Mouse (Mus musculus): ENCODE data around the gene Thrsp. TPM values are rescaled to one million over a fixed set of nuclear protein-coding genes. Genes with fewer than 3 reads are reported as not detected.

Gene Thrsp
- polyA plus RNA-seq, 1 experiment from 2014 or later: 2.4 TPM

- Histone ChIP-seq H3K9me3 (ENCODE audit: low read length) (no peaks in the 10 kb centered on the region), H3K9ac (replicated peaks; ENCODE audit: low read depth) (no peak overlapping the region), H3K27ac (ENCODE audit: low read length) (no peak overlapping the region), H3K4me2 (replicated peaks; ENCODE audit: low read depth, low read length) (no peak overlapping the region), H3K36me3 (ENCODE audit: insufficient read depth, low read length) (no peaks in the 10 kb centered on the region), H3K4me3 (ENCODE audit: low read depth, low read length) (no peak overlapping the region), H3K4me1 (ENCODE audit: insufficient read depth, low read depth, low read length) (no peaks in the 10 kb centered on the region), H3K27me3 (replicated peaks; ENCODE audit: insufficient read depth, low read length) (no peaks in the 10 kb centered on the region)
- ATAC-seq: no peak
- DNase-seq (ENCODE audit: low spot score): no peak
- TF ChIP-seq EP300 (IDR thresholded peaks at IDR 0.05) (no peak), CTCF (IDR thresholded peaks at IDR 0.05) (no peak)
- 75% methylated on average over 2 of the region's 2 CpGs for WGBS
Observed at GRCm38 (mm10) chr7:97394375-97394774, 23.2 kb downstream of the Thrsp start.

GRCm38 (mm10) chr7:97392079-97392445, 25.5 kb downstream of the Thrsp start:
- WGBS: 38% methylated on average over 6 of the region's 6 CpGs
- H3K4me2 ChIP-seq (replicated peaks; ENCODE audit: low read depth, low read length): no peak overlapping the region
- peak overlapping the region; percentile 52 for H3K27ac ChIP-seq (ENCODE audit: low read length)
- no peaks in the 10 kb centered on the region for H3K4me1 ChIP-seq (ENCODE audit: insufficient read depth, low read depth, low read length)
- no peaks in the 10 kb centered on the region for H3K36me3 ChIP-seq (ENCODE audit: insufficient read depth, low read length)
- peak; percentile 76 for ATAC-seq
- DNase-seq (ENCODE audit: low spot score): peak; percentile 79
- H3K9me3 ChIP-seq (ENCODE audit: low read length): no peaks in the 10 kb centered on the region
- TF ChIP-seq EP300 (IDR thresholded peaks at IDR 0.05) (peak; percentile 98), CTCF (IDR thresholded peaks at IDR 0.05) (no peak)
- no peak overlapping the region for H3K9ac ChIP-seq (replicated peaks; ENCODE audit: low read depth)
- H3K27me3 ChIP-seq (replicated peaks; ENCODE audit: insufficient read depth, low read length): no peaks in the 10 kb centered on the region
- no peak overlapping the region for H3K4me3 ChIP-seq (ENCODE audit: low read depth, low read length)

GRCm38 (mm10) chr7:97391293-97392078, 26.0 kb downstream of the Thrsp start:
- Histone ChIP-seq H3K27me3 (replicated peaks; ENCODE audit: insufficient read depth, low read length) (no peaks in the 10 kb centered on the region), H3K4me2 (replicated peaks; ENCODE audit: low read depth, low read length) (no peak overlapping the region), H3K9ac (replicated peaks; ENCODE audit: low read depth) (no peak overlapping the region), H3K36me3 (ENCODE audit: insufficient read depth, low read length) (no peaks in the 10 kb centered on the region), H3K4me3 (ENCODE audit: low read depth, low read length) (no peak overlapping the region), H3K9me3 (ENCODE audit: low read length) (no peaks in the 10 kb centered on the region), H3K27ac (ENCODE audit: low read length) (peak overlapping the region; percentile 52), H3K4me1 (ENCODE audit: insufficient read depth, low read depth, low read length) (no peaks in the 10 kb centered on the region)
- peak; percentile 93 for ATAC-seq
- WGBS: 43% methylated on average over 13 of the region's 13 CpGs
- DNase-seq (ENCODE audit: low spot score): peak; percentile 95
- TF ChIP-seq CTCF (IDR thresholded peaks at IDR 0.05) (no peak), EP300 (IDR thresholded peaks at IDR 0.05) (no peak)

- no peaks in the 10 kb centered on the region; the same call in 1 of the 2 replicates for H3K36me3 ChIP-seq (ENCODE audit: insufficient read depth, low read length)
- H3K4me3 ChIP-seq (ENCODE audit: low read depth, low read length): no peak overlapping the region
- 90% methylated on average over 4 of the region's 4 CpGs for WGBS
- no peak overlapping the region for H3K4me2 ChIP-seq (replicated peaks; ENCODE audit: low read depth, low read length)
- no peaks in the 10 kb centered on the region for H3K27me3 ChIP-seq (replicated peaks; ENCODE audit: insufficient read depth, low read length)
- DNase-seq (ENCODE audit: low spot score): no peak
- H3K9me3 ChIP-seq (ENCODE audit: low read length): no peaks in the 10 kb centered on the region
- H3K27ac ChIP-seq (ENCODE audit: low read length): no peak overlapping the region
- no peak overlapping the region for H3K9ac ChIP-seq (replicated peaks; ENCODE audit: low read depth)
- TF ChIP-seq CTCF (IDR thresholded peaks at IDR 0.05) (no peak), EP300 (IDR thresholded peaks at IDR 0.05) (no peak)
- no peaks in the 10 kb centered on the region for H3K4me1 ChIP-seq (ENCODE audit: insufficient read depth, low read depth, low read length)
- no peak for ATAC-seq
Observed at GRCm38 (mm10) chr7:97388541-97388940, 29.0 kb downstream of the Thrsp start.

GRCm38 (mm10) chr7:97387561-97388147, 29.9 kb downstream of the Thrsp start:
- Histone ChIP-seq H3K4me2 (replicated peaks; ENCODE audit: low read depth, low read length) (no peak overlapping the region), H3K27ac (ENCODE audit: low read length) (peak overlapping the region; percentile 68), H3K9ac (replicated peaks; ENCODE audit: low read depth) (no peak overlapping the region), H3K4me3 (ENCODE audit: low read depth, low read length) (no peak overlapping the region), H3K36me3 (ENCODE audit: insufficient read depth, low read length) (no peaks in the 10 kb centered on the region; the same call in 1 of the 2 replicates), H3K4me1 (ENCODE audit: insufficient read depth, low read depth, low read length) (no peaks in the 10 kb centered on the region), H3K27me3 (replicated peaks; ENCODE audit: insufficient read depth, low read length) (no peaks in the 10 kb centered on the region), H3K9me3 (ENCODE audit: low read length) (no peaks in the 10 kb centered on the region)
- 92% methylated on average over 8 of the region's 8 CpGs for WGBS
- ATAC-seq (no peak), DNase-seq (ENCODE audit: low spot score) (no peak)
- no peak for TF ChIP-seq EP300 (IDR thresholded peaks at IDR 0.05)
- TF ChIP-seq CTCF (IDR thresholded peaks at IDR 0.05): no peak

GRCm38 (mm10) chr7:97386806-97387370, 30.6 kb downstream of the Thrsp start:
- H3K27ac ChIP-seq (ENCODE audit: low read length): peak overlapping the region; percentile 68
- H3K4me3 ChIP-seq (ENCODE audit: low read depth, low read length): no peak overlapping the region
- 69% methylated on average over 5 of the region's 5 CpGs for WGBS
- no peak overlapping the region for H3K4me2 ChIP-seq (replicated peaks; ENCODE audit: low read depth, low read length)
- no peak for DNase-seq (ENCODE audit: low spot score)
- ATAC-seq: no peak
- H3K9ac ChIP-seq (replicated peaks; ENCODE audit: low read depth): no peak overlapping the region
- no peaks in the 10 kb centered on the region for H3K4me1 ChIP-seq (ENCODE audit: insufficient read depth, low read depth, low read length)
- no peaks in the 10 kb centered on the region for H3K27me3 ChIP-seq (replicated peaks; ENCODE audit: insufficient read depth, low read length)
- no peaks in the 10 kb centered on the region; the same call in 1 of the 2 replicates for H3K36me3 ChIP-seq (ENCODE audit: insufficient read depth, low read length)
- H3K9me3 ChIP-seq (ENCODE audit: low read length): no peaks in the 10 kb centered on the region
- TF ChIP-seq CTCF (IDR thresholded peaks at IDR 0.05): no peak
